Mouse (Mus musculus): ENCODE measurements around the gene Nav2.

- TF ChIP-seq CTCF (IDR thresholded peaks at IDR 0.05; ENCODE audit: borderline replicate concordance, extremely low read depth, insufficient read depth, insufficient read length) (no peak), POLR2A (IDR thresholded peaks at IDR 0.05; ENCODE audit: borderline replicate concordance, extremely low read depth, insufficient read depth, insufficient read length, poor library complexity, severe bottlenecking) (no peak)
These were observed 287.2 kb downstream of the Nav2 start for GRCm38 (mm10) chr7:49195711-49196147.
